Mouse (Mus musculus) neural tube, embryonic 12.5 days (tissue): ENCODE measurements around the gene Cfap45. TPM values are rescaled to one million over a fixed set of nuclear protein-coding genes. Genes with fewer than 3 reads are reported as not detected.

Source experiments
- ATAC-seq: fragments of 200-750 bp; cut with Nextera tagmentation; 2 replicates; pipeline ENCODE4 v1.8.0; 2017; ENCODE audit warnings: low read depth, mild to moderate bottlenecking, moderate TSS enrichment, moderate library complexity; ENCODE audit not compliant: low FRiP score
- H3K27ac ChIP-seq: fragments of 300-500 bp; sonication (generic); 2 replicates; pipeline ENCODE4 v1.5.1; 2016
- H3K27me3 ChIP-seq: fragments of 300-500 bp; sonication (generic); replicated peaks from 2 replicates; pipeline ENCODE4 v1.6.1; 2016; ENCODE audit warnings: mild to moderate bottlenecking
- H3K36me3 ChIP-seq: fragments of 300-500 bp; sonication (generic); 2 replicates; pipeline ENCODE4 v1.6.1; 2016; ENCODE audit warnings: mild to moderate bottlenecking
- H3K4me1 ChIP-seq: fragments of 300-500 bp; sonication (generic); 2 replicates; pipeline ENCODE4 v1.6.1; 2016
- H3K4me2 ChIP-seq: fragments of 300-500 bp; sonication (generic); replicated peaks from 2 replicates; pipeline ENCODE4 v1.6.1; 2016; ENCODE audit warnings: mild to moderate bottlenecking
- H3K4me3 ChIP-seq: fragments of 300-500 bp; sonication (generic); 2 replicates; pipeline ENCODE4 v1.5.1; 2016
- H3K9ac ChIP-seq: fragments of 300-500 bp; sonication (generic); 2 replicates; pipeline ENCODE4 v1.6.1; 2016; ENCODE audit warnings: mild to moderate bottlenecking
- H3K9me3 ChIP-seq: fragments of 300-500 bp; sonication (generic); 2 replicates; pipeline ENCODE4 v1.6.1; 2016; ENCODE audit warnings: mild to moderate bottlenecking
- WGBS: fragments of 180-500 bp; shearing (Covaris S2); methylation state at CpG from one replicate; pipeline ENCODE4 v1.1.7; 2016; 5-methylcytosine and 5-hydroxymethylcytosine counted together
- polyA plus RNA-seq: library from polyadenylated mRNA; unstranded; fragments of >200 nt; fragmentation: Nextera tagmentation; extraction: Ambion mirVana; gene quantifications from 2 replicates; pipeline ENCODE4 v1.2.1, GENCODE M21; 2016

Gene Cfap45
- 2.3 and 2.5 TPM in 2 replicates for polyA plus RNA-seq

DNA sequence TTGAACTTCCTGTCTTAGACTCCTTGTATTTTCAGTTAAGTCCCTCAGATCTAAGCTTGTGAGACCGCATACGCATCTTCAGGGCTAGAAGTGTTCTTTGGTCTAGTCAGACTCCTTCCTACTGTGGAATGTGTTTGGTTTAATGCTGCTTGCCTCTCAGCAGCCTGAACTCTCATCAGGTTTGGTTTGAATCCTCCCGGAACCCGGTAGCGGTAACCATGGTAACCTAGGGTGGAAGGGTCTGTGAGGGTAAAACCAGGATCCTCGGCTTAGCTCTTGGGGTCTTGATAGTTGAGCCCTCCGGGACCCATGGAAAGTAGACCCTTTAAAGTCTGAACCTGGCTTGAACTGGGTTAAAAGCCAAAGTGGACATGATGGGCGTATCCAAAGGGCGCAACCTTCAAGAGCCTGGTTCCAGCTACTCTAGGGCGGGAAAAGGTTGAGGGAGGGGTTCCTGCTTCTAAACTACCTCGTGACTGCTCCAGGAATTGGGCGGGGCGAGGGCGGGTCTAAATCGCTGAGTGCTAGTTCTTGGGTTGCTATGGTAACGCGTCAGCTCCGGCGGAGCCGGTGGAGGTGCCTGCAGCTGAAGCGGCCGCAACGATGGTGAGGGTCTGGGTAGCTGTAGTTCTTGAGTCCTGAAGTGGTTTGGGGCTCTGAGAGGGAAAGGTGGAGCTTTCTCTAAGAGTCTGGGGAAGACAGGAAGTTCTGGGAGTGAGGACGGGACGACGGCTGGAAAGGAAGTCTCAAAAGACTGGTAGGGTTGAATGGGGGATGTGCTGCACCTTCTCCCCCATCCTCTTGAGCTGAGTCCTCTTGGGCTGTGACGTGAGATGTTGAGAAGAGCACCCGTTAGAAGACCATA, at the start of gene Cfap45:
TSS of gene Cfap45 (plus strand) at position 226 of the 865 bp plus-strand sequence.
- H3K27ac ChIP-seq: no peak within 1 kb of the TSS
- H3K27me3 ChIP-seq: no peaks in the 10 kb centered on the region
- H3K9ac ChIP-seq: no peak within 1 kb of the TSS
- peaks cover 15% of the 10 kb centered on the region for H3K4me1 ChIP-seq
- no peaks in the 10 kb centered on the region for H3K36me3 ChIP-seq
- H3K9me3 ChIP-seq: peaks cover 5% of the 10 kb centered on the region; the same call in 1 of the 2 replicates
- H3K4me2 ChIP-seq: peak within 1 kb of the TSS; percentile 58
- WGBS: 3% methylated on average over 28 of the region's 28 CpGs
- ATAC-seq: peak; percentile 86
- H3K4me3 ChIP-seq: peak within 1 kb of the TSS; percentile 12

DNA sequence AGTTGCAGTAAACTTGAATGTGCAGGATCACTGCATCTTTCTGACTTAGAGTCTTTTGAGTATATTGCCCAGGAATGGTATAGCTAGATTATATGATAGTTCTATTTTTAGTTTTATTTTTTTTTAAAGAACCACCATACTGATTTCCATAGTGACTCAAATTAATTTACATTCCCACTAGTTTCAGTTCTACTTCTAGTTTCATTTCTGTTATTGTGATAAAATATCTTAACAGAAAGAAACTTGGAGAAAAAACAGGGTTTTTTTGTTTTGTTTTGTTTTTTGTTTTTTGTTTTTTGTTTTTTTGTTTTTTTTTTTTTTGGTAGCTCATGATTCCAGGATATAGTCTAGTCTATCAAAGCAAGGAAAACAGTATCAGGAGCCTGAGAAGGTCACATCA, 47.7 kb upstream of the Cfap45 start:
- no peaks in the 10 kb centered on the region for H3K4me1 ChIP-seq

DNA sequence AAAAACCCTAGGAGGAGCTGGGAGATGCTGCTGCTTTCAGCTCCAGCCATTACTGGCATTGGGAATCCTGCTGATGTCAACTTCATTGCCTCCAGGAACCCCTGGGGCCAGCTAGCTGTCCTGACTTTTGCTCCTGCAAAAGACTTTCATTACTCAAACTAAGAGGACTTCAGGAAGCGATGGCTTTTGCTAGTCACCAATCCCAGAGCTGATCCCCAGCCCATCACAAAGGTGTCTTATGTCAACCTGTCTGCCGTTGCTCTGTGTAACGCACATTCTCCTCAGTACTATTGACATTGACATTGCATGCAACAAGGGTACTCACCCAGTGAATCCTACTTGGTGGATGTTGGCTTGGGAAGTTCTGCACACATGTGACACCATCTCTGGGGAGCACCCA, 46.4 kb upstream of the Cfap45 start:
- no peak overlapping the region for H3K9ac ChIP-seq
- no peak overlapping the region for H3K4me2 ChIP-seq
- H3K27ac ChIP-seq: no peak overlapping the region
- H3K9me3 ChIP-seq: no peaks in the 10 kb centered on the region
- ATAC-seq: no peak
- no peak overlapping the region for H3K4me3 ChIP-seq
- 91% methylated on average over 3 of the region's 3 CpGs for WGBS
- no peaks in the 10 kb centered on the region for H3K4me1 ChIP-seq
- no peaks in the 10 kb centered on the region for H3K27me3 ChIP-seq
- H3K36me3 ChIP-seq: no peaks in the 10 kb centered on the region

More for the DNA sequence above, 47.7 kb upstream of the Cfap45 start:
- no peaks in the 10 kb centered on the region for H3K36me3 ChIP-seq
- no peak overlapping the region for H3K9ac ChIP-seq
- H3K27me3 ChIP-seq: no peaks in the 10 kb centered on the region
- no peak overlapping the region for H3K4me2 ChIP-seq
- H3K27ac ChIP-seq: no peak overlapping the region
- no peak for ATAC-seq
- H3K4me3 ChIP-seq: no peak overlapping the region
- H3K9me3 ChIP-seq: no peaks in the 10 kb centered on the region

- ATAC-seq: no peak
- Histone ChIP-seq H3K36me3 (no peaks in the 10 kb centered on the region), H3K4me1 (no peaks in the 10 kb centered on the region), H3K27me3 (no peaks in the 10 kb centered on the region), H3K27ac (no peak within 1 kb of the TSS), H3K9me3 (no peaks in the 10 kb centered on the region), H3K4me2 (no peak within 1 kb of the TSS), H3K9ac (no peak within 1 kb of the TSS), H3K4me3 (no peak within 1 kb of the TSS)
- WGBS: 75% methylated on average over 7 of the region's 7 CpGs
These were observed 45.4 kb upstream of the Cfap45 start, which contains the start of gene Slamf9 for GRCm38 (mm10) chr1:172475054-172475741. Gene Slamf9 (plus strand): TSS chr1:172475358.

DNA sequence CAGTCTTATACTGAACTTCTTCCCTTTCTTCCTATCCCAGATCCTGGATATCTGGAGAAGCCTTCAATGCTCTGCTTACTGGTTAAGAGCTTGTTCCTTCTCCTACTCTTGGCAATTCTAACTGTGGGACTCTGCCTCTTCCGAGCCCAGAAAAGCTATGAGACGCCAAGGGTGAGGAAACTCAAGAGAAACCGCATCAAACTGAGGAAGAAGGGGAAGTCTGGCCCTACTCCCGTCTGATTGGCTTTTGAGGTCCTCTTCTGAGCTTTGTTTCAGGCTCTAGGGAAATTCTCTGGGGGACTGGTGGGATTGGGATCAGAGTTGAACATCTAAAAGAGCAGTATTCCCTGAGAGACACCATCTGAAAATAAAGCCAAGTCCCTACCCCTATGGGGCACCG, 42.6 kb upstream of the Cfap45 start:
- Histone ChIP-seq H3K4me1 (peaks cover 6% of the 10 kb centered on the region), H3K9me3 (no peaks in the 10 kb centered on the region), H3K4me2 (no peak overlapping the region), H3K27ac (no peak overlapping the region), H3K27me3 (no peaks in the 10 kb centered on the region), H3K36me3 (no peaks in the 10 kb centered on the region), H3K9ac (no peak overlapping the region), H3K4me3 (no peak overlapping the region)
- WGBS: 83% methylated on average over 5 of the region's 5 CpGs
- no peak for ATAC-seq

DNA sequence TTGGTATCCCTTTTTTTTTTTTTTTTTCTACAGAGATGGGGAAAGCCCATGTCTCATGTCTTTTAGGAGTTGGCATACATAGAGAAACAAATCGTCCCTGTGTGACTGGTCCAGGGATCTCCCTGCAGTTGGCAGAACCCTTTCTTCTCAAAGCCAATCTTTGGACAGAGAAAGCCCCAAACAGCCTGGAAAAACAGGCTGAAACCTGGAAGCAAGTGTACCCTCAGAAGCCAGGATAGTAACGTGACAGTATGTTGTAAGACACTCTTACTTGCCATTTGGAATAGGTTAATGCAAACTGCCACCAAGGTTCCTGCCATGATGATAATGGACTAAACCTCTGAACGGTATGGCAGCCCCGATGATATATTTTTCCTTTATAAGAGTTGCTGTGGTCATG, 40.2 kb upstream of the Cfap45 start:
- 89% methylated on average over 4 of the region's 4 CpGs for WGBS
- Histone ChIP-seq H3K27me3 (no peaks in the 10 kb centered on the region), H3K9me3 (no peaks in the 10 kb centered on the region), H3K36me3 (no peaks in the 10 kb centered on the region), H3K4me1 (peaks cover 29% of the 10 kb centered on the region), H3K9ac (no peak overlapping the region), H3K4me2 (no peak overlapping the region), H3K27ac (no peak overlapping the region), H3K4me3 (no peak overlapping the region)
- ATAC-seq: no peak

DNA sequence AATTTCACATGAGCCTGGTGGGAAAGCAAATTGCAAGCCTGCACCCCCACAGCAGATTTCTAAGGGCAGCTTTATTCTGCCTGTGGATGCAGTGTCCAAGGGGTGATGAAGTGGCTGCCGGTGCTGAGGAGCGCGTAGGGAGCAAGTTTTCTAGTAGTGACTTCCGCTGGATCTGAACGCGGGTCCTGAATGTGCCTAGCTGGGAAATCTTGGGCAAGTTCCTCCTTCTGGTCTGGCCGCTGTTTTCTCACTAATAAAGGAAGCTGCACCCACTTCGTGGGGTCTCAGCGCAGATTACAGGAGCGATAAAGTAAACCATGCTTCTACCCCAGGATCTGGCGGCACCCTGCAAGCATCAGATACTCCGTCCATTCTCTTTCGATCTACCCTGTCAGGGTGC, 39.5 kb upstream of the Cfap45 start:
- no peaks in the 10 kb centered on the region for H3K27me3 ChIP-seq
- 18% methylated on average over 13 of the region's 13 CpGs for WGBS
- peaks cover 37% of the 10 kb centered on the region for H3K4me1 ChIP-seq
- H3K36me3 ChIP-seq: no peaks in the 10 kb centered on the region
- ATAC-seq: no peak
- H3K27ac ChIP-seq: no peak overlapping the region
- H3K4me3 ChIP-seq: peak overlapping the region; percentile 67; the same call in 1 of the 2 replicates
- H3K9me3 ChIP-seq: no peaks in the 10 kb centered on the region
- H3K9ac ChIP-seq: peak overlapping the region; percentile 44
- H3K4me2 ChIP-seq: peak overlapping the region; percentile 91

- under 1% methylated on average over 38 of the region's 38 CpGs for WGBS
- Histone ChIP-seq H3K27me3 (no peaks in the 10 kb centered on the region), H3K9ac (peak within 1 kb of the TSS; percentile 75), H3K4me3 (peak within 1 kb of the TSS; percentile 67), H3K4me1 (peaks cover 43% of the 10 kb centered on the region), H3K9me3 (no peaks in the 10 kb centered on the region), H3K4me2 (peak within 1 kb of the TSS; percentile 91), H3K27ac (no peak within 1 kb of the TSS), H3K36me3 (no peaks in the 10 kb centered on the region)
- ATAC-seq: peak; percentile 94
These were observed 38.9 kb upstream of the Cfap45 start, which contains the start of gene Igsf9 for GRCm38 (mm10) chr1:172481540-172482280. Gene Igsf9 (plus strand): TSS chr1:172481788.

DNA sequence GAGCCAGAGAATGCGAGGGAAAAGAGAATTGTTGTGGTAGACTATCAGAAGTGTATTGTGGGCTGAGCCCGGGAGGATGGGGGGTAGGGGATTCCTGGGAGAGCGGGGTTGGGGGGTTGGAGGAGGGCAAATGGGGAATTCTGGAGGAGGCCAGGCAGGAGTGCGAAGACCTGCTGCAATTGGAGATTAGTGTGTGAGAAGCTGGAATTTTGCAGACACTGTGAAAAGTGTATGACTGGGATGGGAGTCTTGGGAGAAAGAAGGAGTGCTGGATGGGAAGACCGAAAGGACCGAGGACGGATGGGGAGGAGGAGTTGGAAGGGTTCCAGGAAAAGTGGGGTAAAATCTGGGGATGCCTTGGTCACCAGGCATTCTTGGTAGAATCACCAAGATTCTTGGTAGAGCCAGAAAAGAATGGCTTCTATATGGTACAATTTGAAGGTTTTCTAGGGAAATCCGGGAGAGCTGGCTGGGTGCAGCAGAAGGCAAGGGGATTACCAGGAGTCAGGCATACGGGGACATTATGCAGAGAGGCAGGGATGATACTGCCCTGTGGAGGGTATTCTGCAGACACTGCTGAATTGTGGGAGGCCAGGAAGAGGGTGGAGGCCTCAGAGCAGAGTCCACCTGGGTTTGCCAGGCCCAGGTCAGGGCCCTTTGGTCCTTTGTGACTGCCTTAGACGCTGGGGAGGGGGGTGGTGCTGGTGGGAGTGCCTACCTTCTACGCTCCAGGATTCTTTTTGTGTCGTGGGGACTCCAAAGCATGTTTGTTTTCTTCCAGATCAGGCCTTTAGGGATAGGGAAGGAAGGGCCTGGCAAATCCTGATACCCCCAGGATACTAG, 37.9 kb upstream of the Cfap45 start:
- peak; percentile 8 for ATAC-seq
- Histone ChIP-seq H3K4me2 (peak overlapping the region; percentile 91), H3K4me3 (peak overlapping the region; percentile 67), H3K9me3 (no peaks in the 10 kb centered on the region), H3K4me1 (peaks cover 50% of the 10 kb centered on the region), H3K36me3 (peaks cover 3% of the 10 kb centered on the region; the same call in 1 of the 2 replicates), H3K9ac (peak overlapping the region; percentile 75), H3K27ac (no peak overlapping the region), H3K27me3 (no peaks in the 10 kb centered on the region)
- WGBS: 2% methylated on average over 12 of the region's 12 CpGs

DNA sequence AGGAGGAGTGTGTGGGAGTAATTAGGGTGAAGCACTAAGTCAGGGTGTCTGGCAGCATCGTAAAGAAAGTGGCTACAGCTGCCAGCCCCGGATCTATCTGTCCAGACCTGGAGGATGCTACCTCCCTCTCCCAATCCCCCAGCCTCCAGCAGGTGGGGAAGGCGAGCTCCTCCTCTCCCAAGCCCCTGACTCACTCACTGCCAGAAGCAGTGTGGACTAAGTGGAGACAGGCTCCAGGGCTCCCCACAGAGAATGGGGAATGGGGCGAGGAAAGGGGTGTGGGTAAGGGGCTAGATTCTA, 37.3 kb upstream of the Cfap45 start:
- Histone ChIP-seq H3K27ac (no peak overlapping the region), H3K4me2 (peak overlapping the region; percentile 91), H3K27me3 (no peaks in the 10 kb centered on the region), H3K4me1 (peaks cover 50% of the 10 kb centered on the region), H3K4me3 (peak overlapping the region; percentile 67), H3K36me3 (peaks cover 7% of the 10 kb centered on the region; the same call in 1 of the 2 replicates), H3K9me3 (no peaks in the 10 kb centered on the region), H3K9ac (peak overlapping the region; percentile 75)
- ATAC-seq: no peak
- WGBS: 10% methylated on average over 4 of the region's 4 CpGs

GRCm38 (mm10) chr1:172484236-172484635, 36.4 kb upstream of the Cfap45 start:
- Histone ChIP-seq H3K27ac (no peak overlapping the region), H3K9ac (peak overlapping the region; percentile 75; the same call in 1 of the 2 replicates), H3K4me2 (peak overlapping the region; percentile 91), H3K4me3 (peak overlapping the region; percentile 67), H3K27me3 (no peaks in the 10 kb centered on the region), H3K36me3 (peaks cover 14% of the 10 kb centered on the region; the same call in 1 of the 2 replicates), H3K9me3 (no peaks in the 10 kb centered on the region), H3K4me1 (peaks cover 54% of the 10 kb centered on the region)
- 19% methylated on average over 11 of the region's 11 CpGs for WGBS
- ATAC-seq: no peak
